Mouse (Mus musculus) fat pad, adult 2 months (tissue): ENCODE results near the gene Itpk1.

Experiments used
- DNase-seq: peaks from one replicate; pipeline ENCODE4 v3.0.0-alpha.2; 2011; ENCODE audit warnings: low read depth, low spot score; ENCODE audit errors: extremely low read depth

Gene Itpk1

DNA sequence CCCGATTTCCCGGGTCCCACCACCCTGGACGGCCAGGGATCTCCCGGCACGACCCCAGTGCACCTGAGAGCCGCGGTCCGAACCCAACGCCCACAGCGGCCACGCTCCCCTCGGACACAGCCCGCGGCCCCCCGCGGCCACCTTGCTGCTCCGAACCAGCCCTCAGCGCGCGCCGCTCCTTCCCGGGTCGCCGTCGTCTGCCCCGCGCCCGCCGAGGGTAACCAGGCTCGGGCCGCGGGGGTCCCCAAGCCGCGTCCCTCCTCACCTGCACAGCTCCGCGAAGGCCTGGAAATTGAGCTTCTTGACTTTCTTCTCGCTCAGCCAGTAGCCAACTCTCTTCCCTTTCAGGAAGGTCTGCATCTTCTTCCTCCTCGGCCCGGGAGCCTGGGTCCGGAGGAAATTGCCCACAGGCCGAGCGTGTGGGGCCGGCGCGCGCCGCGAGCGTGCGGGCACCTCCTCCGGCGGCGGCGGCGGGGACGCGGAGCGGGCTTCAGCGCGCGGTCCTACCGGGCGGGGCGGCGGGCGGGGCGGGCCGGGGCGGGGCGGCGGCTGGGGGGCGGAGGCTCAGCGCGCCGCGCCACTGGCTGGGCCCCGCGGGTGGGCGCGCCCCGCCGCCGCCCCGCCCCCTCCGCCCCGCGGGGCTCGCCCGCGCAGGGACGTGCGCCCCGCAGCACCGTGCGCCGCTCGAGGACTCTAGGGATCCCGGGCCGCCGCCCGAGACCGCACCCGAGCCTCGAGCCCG, at the start of gene Itpk1:
Gene Itpk1, minus strand, starts transcription at position 474 of the 742 bp plus-strand sequence.
- no peak for DNase-seq

DNA sequence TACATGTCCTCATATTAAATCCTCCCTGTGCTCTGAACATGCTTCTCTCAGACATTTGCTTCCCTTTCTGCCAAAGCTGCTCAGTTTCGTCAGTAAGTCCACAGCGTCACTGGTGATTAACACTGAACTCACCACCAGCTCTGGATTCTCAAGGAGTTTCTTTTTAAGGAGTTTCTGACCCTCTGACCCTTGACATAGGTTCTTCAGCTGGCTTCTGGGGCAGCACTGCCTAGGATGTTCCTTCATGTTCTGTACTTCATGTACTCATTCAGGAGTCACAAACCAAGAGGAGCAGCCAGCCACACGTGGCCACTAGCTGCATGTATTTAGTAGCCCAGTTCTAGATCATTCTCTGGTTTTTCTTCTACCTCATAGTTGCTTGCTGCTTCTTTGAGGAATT, 43.5 kb upstream of the Itpk1 start:
- DNase-seq = no peak

DNA sequence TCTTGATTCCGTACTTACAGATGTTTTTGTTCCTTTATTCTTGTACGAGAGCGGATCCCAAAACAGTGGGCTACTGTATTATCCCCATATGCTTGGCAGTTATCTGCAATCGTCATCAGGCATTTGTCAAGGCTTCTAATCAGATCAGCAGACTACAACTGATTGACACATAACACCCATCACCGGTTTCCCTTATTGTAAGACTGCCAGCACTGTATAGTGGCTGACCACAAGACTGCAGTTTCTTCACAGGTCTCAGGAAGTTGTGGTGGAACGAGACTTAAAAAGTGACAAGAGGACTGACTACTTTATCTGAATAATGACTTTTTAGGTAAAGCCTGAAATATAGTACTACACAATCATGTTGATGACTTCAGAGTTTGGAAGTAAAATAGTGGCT, 40.1 kb upstream of the Itpk1 start:
- DNase-seq = no peak

DNA sequence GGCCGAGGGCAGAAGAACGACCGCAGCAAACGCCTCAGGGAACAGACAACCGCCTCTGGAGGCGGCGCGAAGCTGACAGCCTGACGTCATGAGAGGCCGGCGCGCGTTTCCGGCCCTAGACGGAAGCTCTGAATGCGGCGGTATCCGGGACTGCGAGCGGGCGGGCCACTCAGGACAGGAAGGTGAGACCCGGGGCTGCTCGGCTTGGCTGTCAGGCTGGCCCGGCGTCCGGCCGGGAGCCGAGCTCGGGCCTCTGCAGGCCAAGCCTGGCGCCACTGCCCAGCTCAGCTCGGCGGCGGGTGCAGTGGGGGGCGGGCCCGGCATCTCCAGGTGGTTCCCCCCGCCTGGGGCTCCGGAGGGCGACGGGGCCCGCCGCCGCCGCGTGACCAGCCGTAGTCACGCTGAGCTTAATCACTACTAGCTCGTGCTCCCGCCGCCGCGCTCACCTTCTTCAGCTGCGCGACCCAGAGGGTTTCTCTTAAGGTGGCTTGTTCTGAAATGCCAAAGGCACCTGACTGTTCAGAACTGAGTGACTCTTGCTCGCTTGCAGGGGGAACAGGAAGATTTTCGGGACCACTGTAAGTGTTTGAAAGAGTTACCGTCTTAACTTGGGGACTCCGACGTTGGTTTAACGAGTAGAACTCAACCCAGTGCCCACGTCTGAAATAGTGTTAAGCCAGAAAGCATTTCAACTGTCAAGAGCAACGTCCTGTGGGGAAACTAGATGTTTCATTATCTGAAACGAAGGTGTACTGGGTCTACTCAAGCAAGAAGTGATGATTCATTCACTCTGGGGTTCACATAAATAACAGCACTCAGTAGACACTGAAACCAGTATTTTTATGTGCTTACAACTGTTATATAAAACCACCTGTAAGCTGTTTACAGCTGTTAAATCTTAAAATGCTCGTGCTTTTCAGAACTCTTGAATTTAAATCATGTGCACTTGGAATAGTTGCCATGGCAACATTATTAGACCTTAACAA, 39.2 kb upstream of the Itpk1 start, which contains the start of the genes Moap1 and Tmem251:
Gene Moap1, minus strand, starts transcription at position 73 of the 986 bp plus-strand sequence.
Gene Tmem251, plus strand, starts transcription at position 174 of the 986 bp plus-strand sequence.
- DNase-seq = no peak

DNA sequence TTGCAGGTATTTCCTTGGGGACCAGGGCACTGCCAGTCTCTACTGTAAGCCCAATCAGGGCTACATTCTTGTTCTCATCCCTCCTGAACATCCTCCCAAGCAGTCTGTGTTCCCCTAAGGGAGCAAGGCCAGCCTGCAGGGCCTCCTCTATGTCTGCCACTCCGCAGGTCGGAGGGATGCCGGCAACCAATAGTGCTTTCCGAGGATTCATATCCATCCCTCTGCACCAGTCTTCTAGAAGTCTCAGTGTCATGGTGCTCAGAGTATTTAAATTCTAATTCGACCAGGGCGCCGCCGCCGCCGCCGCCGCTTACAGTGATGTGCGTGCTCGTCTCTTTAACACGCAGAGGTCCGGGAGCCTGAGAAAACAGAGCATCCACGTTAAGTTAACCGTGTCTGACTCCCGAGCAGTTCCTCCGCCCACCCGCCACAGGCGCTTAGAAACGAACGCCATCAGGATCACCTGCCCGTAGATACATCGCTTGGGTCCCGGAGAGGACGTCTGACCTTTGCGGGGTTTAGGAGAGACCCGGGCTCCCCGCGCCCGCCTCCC, 38.4 kb upstream of the Itpk1 start:
- no peak for DNase-seq

DNA sequence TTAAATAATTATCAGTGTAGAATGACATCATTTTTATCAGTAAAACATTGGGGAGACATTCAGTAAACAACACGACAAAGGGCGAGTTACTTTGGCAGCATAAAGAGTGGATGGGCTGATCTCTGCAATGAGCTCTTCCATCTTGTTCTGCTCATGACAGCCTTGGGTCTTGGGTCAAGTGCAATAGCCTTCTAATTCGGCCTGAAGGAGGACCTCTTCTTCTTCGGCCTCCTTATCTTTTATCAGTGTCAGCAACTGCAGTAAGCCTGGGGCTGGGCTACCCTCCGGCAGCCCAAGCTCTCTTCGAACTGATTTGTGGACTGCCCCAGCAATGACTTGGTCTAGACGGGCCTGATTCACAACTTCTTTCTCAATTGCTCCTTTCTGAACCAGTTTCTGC, 37.3 kb upstream of the Itpk1 start:
- DNase-seq = no peak

DNA sequence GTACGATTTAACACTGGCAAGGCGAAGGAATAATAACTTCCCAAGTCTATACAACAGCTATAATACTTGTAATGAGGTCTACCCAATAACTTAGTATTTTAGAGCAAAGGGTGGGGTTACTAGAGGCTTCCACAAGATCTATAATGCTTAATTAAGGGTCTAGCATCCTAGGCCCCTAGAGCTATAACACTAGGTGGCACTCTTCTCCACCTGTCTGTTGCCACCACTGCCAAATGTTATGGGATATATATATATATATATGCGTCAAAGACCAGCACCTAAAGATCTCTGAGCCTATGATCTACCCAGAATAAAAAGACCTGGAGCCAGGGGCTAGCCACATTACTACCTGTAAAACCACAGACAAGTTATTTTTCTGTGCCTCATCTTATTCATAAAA, 35.6 kb upstream of the Itpk1 start:
- DNase-seq = no peak

DNA sequence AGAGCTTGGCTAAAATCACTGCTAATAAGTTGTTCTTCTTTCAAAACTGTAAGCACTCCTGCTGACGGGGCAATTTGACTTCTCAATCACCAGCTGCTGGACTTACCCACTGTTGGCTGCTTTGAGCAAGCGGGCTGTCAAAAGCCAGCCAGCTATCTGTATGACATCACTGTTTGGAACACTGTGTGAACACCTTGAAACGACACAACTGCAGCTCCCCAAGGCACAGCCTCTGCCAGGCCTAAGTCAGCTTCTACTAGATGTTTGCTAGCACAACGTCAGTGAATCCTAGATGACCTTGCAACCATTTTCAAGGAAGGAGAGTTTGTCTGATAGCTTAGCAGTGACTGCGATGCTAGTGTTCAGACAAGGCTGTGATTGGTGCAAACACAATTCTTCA, 34.4 kb upstream of the Itpk1 start:
- DNase-seq = no peak

DNA sequence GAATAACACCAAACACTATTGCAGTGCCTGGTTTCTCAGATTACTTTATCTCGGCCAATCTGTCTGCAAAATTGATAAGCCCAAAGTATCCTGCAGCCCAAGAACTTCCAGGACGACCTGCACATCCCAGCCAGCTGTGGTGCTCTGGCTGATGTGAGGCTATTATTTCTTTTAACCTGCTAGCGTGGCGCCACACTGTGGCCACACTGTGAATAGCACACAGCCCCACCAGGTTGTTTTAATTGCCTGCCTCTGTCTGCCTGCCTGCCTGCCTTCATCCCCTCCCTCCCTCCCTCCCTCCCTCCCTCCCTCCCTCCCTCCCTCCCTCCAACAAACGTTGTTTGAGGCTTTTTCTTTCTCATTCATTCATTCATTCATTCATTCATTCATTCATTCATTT, 28.7 kb upstream of the Itpk1 start:
- DNase-seq = no peak

DNA sequence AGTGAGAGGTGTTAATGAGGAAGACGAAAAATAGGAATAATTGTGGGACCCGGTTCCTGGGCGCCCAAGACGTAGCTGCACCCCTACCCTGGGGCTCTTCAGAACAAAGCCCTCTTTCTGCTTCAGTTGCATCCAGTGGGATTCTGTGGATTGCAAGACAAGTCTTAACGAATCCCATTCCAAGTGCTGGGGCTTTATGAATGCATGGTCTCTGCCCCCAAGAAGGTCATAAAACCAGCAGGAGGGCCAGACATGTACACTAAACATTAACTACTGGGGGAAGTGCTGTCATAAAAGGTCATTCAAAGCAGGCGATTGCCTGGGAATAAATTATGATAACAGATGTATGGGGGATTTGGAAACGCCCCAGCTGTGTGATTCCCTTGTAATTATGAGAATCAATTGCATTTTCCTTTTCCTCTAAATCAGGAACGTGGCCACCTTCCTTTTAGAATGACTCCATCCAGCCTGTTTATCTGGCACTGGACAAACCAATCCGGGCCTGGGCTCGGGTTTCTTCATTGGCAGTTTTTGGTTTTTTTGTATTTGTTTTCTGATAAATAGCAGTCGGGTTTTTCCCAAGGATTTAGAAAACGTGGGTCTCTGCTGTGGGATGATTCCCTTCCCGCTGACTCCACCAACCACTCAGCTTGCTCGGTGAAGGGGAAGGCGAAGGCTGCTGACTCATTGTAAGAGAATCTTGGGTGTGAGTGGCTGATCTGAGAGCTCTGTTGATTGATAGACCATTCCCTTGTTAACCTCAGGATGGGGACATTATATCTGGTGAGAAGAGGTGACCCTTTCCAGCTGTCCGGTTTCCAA, 26.3 kb upstream of the Itpk1 start:
- DNase-seq = no peak

DNA sequence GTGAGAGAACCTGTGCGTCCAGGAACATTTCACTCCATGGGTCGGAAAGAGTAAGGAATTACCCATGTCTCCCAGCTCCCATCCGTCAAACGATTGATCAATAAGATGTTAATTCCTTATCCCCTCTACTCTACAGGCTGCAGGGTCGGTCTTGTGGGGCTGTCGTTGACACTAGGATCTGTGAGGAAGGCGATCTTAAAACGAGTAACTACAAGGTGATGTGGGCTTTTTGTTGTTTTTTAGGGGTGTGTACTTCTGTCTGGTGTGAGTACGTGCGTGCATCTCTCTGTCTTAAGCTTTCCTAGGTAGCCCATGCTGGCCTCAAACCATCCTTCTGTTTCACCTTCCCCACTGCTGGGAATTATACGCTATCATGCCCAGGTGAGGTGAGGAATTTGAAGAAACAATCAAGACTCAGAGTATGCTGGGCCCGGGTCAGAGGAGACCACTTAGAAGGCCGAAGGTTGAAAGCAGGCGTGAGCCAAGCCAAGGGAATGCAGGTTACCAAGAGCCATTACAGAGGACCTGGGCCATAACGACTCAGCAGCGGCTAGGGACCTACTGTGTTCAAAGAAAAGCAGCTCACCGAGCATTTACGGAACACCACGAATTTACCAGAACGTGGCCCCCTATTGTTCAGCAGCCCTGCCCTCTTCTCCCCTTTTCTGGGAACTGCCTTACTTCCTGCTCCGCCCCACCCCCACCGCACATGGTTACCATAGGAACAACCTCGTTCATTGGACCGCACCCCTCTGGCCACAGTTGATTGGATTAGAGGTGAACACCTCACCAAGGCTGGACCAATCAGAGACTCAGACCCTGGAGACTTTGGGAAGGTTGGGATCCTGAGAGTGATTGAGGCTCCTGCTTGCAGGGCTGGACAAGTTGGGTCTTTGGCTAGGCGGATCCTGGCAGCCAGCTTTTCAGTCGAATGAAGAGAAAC, 25.4 kb upstream of the Itpk1 start:
- DNase-seq = no peak

DNA sequence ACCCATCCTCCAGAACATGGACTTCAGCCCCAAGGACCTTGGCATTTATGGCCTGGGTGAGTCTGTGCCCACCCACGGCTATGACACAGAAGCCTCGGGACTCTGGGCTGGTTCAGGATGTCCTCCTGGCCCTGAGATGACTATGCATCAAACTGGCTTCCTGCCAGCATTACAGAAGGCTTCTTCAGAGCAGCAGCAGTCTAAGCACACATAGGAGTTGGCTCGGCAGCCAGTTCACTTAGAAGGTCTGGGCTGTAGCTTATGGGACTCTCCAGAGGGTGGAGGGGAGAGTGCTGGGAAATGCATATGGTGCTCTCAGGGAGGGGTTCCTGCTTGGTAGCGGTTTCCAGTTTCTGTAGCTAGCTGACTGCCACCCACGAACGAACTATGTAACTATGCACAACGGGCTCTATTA, 21.0 kb upstream of the Itpk1 start:
- no peak for DNase-seq

DNA sequence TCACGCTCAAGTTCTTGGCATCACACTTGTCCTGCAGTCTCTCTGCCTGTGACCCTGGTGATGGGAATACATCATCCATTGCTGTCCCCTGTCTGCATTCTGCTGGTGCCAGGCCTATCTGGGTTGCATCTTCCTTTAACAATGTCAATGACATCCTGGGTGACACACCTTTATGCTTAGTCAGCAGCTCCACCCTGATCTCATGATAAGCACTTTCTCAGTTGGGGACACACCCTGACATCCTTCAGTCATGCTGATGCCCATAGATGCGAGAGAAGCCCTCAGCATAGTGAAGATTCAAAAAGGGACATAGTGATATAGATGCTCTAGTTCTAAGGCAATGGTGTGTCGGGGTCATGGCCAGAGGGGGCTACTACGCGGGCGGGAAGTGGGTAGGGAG, 20.4 kb upstream of the Itpk1 start:
- DNase-seq = no peak

DNA sequence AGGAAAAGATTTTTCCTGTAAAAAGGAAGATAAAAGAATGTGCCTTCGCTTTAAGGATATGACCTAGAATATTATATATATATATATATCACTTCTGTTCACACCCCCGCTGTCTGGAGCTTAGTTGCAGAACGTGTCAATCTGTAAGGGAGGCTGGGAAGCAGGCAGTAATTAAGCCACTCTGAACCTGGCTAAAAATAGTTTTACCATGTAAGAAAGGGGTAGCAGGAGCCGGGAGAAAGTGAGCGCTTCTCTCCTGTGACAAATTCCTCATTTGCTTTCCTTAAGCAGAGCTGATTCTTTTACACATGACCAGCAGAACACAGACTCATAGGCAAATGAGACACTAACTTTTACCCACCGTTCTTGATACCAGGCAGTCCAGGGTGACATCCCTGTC, 19.1 kb upstream of the Itpk1 start:
- DNase-seq = no peak

DNA sequence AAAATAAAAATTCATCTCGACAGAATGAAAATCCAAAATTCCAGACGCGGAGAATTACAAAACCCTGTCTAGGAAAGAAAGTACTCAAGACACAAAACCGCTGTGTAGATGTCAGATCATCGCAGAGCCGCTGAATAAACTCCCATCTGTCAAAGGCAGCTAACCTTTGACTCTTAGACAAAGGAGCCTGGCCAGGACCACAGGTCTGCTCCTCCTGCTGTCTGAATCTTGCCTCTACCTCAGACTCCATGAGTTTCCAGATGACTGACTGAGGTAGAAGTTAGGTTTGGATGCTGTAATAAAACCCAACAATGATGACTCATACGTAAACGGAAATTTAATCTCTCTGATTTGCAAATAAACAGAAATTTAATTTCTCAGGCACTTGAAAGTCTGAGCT, 18.2 kb upstream of the Itpk1 start:
- DNase-seq = no peak

DNA sequence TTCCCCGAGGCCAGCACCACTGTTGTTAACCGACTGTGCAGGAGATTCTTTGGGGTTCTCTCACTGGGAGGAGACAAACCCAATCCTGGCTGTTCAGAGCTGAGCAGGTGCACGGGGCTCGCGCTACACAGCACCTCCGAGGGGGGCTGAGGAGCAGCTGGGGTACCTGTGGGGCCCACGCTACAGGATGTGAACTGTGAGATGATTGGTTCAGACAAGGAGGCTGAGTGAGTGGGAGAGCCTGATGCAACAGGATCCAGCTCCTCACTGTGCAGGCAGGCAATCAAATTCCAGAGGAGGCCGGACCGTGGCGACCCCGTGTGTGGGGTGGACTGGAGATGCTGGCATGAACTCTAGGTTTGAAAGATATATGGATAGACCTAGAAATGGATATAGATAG, 17.7 kb upstream of the Itpk1 start:
- no peak for DNase-seq

DNA sequence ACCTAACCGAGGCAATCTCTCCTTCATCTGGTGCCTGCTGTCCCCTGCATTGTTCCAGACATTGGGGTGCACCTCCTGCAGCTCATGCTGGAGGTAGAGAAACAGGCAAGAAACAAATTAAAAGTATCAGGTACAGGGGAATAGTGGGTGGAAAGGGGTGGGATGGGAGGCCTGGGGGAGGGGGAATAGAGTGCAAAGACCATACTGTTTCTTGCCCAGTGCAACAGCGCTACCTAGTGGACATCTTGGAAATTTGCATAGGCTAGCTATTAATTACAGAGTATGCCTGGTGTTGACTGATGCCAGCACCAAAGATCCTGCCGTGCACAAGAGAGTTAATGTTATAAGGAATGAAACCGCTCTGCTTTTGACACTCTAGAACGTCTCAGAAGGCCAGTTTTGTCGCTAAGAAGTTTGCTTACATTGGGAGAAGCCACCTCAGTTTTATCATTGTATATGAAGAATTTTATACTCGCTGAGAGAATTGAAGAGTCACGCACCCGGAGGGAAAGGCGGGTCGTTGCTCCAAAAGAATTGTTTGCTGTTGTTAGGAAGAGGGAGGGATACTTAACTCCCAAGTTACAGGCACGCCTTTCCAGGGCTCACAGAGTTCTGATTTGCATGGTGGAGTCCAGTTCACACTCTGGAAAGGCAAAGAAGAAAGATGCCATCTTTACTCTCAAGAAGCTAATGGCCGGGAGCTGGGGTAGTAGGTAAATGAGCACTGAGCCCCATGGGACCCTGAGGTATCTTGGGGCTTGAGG, 15.0 kb upstream of the Itpk1 start:
- DNase-seq = no peak

DNA sequence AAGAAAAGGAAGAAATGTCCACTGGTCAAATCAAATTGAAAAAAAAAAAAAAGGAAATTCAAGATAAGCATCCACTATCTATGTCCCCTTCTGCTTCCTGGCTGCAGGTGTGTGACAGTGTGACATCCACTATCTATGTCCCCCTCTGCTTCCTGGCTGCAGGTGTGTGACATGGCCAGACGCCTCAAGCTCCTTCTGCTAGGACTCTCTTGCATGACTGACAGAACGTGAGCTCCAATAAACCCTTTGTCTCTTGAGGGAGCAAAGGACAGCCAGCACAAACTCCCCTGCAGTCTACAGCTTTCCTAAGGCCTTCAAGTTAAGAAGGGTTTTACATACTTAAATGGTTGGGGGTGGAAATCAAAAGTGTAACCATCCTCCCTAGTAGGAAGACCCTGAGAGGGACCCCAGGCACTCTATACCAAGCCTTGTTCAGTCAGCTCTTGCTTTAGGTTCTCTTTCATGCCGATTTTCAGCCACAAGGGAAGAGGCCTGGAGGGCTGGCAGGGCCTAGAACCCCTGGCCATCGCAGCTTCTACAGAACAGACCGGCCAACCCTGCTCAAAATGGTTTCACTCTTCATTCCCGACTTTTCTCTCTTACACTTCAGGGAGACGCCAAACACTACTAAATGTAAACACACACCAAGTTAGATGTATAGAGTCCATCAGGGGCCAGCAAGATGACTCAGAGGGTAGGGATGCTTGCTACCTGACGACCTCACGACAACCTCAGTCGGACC, 10.1 kb upstream of the Itpk1 start:
- no peak for DNase-seq
